8 mouse cellular contexts compared by ENCODE assay signal in the genomic region with DNA sequence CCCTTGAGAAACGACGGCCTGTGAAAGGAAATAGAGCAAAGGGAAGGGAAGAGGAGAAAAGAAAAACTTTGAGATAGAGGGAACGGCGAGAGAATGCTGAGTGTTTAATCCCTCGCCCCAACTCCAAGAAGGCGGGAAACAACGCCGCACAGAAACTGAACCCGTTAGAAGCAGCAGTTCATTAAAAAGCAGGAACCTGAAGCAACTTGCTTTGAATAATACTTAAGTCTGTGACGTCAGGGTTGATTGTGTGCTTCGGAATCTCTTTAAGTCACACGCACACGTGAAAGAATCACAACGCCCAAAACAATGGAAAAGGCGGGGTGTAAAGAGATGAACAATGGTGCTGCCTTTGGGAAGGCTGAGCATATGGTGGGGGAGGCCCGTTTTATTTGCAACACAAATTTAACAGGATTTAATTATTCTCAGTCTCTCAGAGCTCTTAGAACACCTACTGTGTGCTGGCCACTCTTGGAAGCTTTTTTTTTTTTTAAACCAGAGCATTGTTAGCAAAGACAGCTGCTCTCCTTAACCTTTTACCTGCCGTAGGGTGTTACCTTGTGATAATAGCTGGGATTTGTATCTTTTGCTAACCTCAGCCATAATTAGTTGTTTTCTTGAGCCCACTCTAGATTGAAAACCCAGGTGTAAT. TPM values are rescaled to one million over a fixed set of nuclear protein-coding genes. Genes with fewer than 3 reads are reported as not detected.
DNase-seq lines count a peak whose midpoint lies in the region; ATAC-seq and TF ChIP-seq lines count a peak whose summit lies in the region.

A gene (minus strand): TSS at position 213 of the 652 bp plus-strand sequence.

- TF ChIP-seq CTCF in forebrain, postnatal 0 days (IDR thresholded peaks at IDR 0.05; ENCODE audit: low read depth), result no peak
- TF ChIP-seq CTCF in liver, embryonic 14.5 days (IDR thresholded peaks at IDR 0.05; ENCODE audit: low read depth), result no peak

- H3K9ac ChIP-seq in forebrain, postnatal 0 days, result peak within 1 kb of the TSS; percentile 73
- peak within 1 kb of the TSS; percentile 84 for H3K9ac ChIP-seq in hindbrain, embryonic 15.5 days
- peak within 1 kb of the TSS; percentile 62 for H3K9ac ChIP-seq in liver, embryonic 14.5 days (replicated peaks)
- peak within 1 kb of the TSS; percentile 77 for H3K9ac ChIP-seq in neural tube, embryonic 15.5 days (replicated peaks)

- H3K4me1 ChIP-seq in forebrain, postnatal 0 days (ENCODE audit: insufficient read depth), result peaks cover 9% of the 10 kb centered on the region; the same call in 1 of the 2 replicates
- peaks cover 28% of the 10 kb centered on the region for H3K4me1 ChIP-seq in hindbrain, embryonic 15.5 days (replicated peaks)
- H3K4me1 ChIP-seq in liver, embryonic 14.5 days (replicated peaks; ENCODE audit: control insufficient read depth in 2 of 2, insufficient read depth in 2 of 2, low read length in 1 of 2), result peaks cover 0 to 18% of the 10 kb centered on the region in 2 experiments; a peak in 2 of 4 replicates
- H3K4me1 ChIP-seq in neural tube, embryonic 15.5 days, result peaks cover 26% of the 10 kb centered on the region

- H3K36me3 ChIP-seq in forebrain, postnatal 0 days (ENCODE audit: insufficient read depth), result peaks cover 3% of the 10 kb centered on the region; the same call in 1 of the 2 replicates
- H3K36me3 ChIP-seq in hindbrain, embryonic 15.5 days, result no peaks in the 10 kb centered on the region
- no peaks in the 10 kb centered on the region for H3K36me3 ChIP-seq in liver, embryonic 14.5 days (replicated peaks; ENCODE audit: control insufficient read depth, insufficient read depth, low read depth)
- peaks cover 8% of the 10 kb centered on the region for H3K36me3 ChIP-seq in neural tube, embryonic 15.5 days

- no peak for TF ChIP-seq EP300 in liver, embryonic 14.5 days (IDR thresholded peaks at IDR 0.05; ENCODE audit: low read depth)

- ATAC-seq in forebrain, postnatal 0 days, result peak; percentile 72
- peak; percentile 66 for ATAC-seq in hindbrain, embryonic 15.5 days (ENCODE audit: low FRiP score, low read depth)
- no peak for ATAC-seq in liver, embryonic 14.5 days (ENCODE audit: insufficient read depth)
- ATAC-seq in neural tube, embryonic 15.5 days (ENCODE audit: low FRiP score), result peak; percentile 60

- no peaks in the 10 kb centered on the region for H3K9me3 ChIP-seq in forebrain, postnatal 0 days (ENCODE audit: low read length)
- H3K9me3 ChIP-seq in hindbrain, embryonic 15.5 days, result no peaks in the 10 kb centered on the region
- H3K9me3 ChIP-seq in liver, embryonic 14.5 days (ENCODE audit: control insufficient read depth, low read length), result no peaks in the 10 kb centered on the region
- no peaks in the 10 kb centered on the region for H3K9me3 ChIP-seq in neural tube, embryonic 15.5 days (replicated peaks)

- peak within 1 kb of the TSS; percentile 66 for H3K4me2 ChIP-seq in forebrain, postnatal 0 days (ENCODE audit: low read depth)
- peak within 1 kb of the TSS; percentile 68 for H3K4me2 ChIP-seq in hindbrain, embryonic 15.5 days
- H3K4me2 ChIP-seq in liver, embryonic 14.5 days (ENCODE audit: low read depth), result peak within 1 kb of the TSS; percentile 96
- H3K4me2 ChIP-seq in neural tube, embryonic 15.5 days, result peak within 1 kb of the TSS; percentile 72

- 1% methylated on average over 17 of the region's 17 CpGs for WGBS in forebrain, postnatal 0 days
- under 1% methylated on average over 17 of the region's 17 CpGs for WGBS in hindbrain, embryonic 15.5 days
- whole genome bisulfite sequencing in liver, embryonic 14.5 days (ENCODE audit: insufficient replicate concordance), result 3% methylated on average over 17 of the region's 17 CpGs
- WGBS in neural tube, embryonic 15.5 days, result under 1% methylated on average over 17 of the region's 17 CpGs

- peak within 1 kb of the TSS; percentile 82 for H3K4me3 ChIP-seq in forebrain, postnatal 0 days (ENCODE audit: low read depth, low read length)
- peak within 1 kb of the TSS; percentile 93 for H3K4me3 ChIP-seq in hindbrain, embryonic 15.5 days
- peak within 1 kb of the TSS; percentile 74 to 80 for H3K4me3 ChIP-seq in liver, embryonic 14.5 days (ENCODE audit: insufficient read depth in 1 of 2, low read depth in 2 of 2, low read length in 2 of 2)
- H3K4me3 ChIP-seq in neural tube, embryonic 15.5 days (replicated peaks), result peak within 1 kb of the TSS; percentile 75

- no peaks in the 10 kb centered on the region for H3K27me3 ChIP-seq in forebrain, postnatal 0 days (ENCODE audit: insufficient read depth, low read length)
- H3K27me3 ChIP-seq in hindbrain, embryonic 15.5 days, result no peaks in the 10 kb centered on the region
- no peaks in the 10 kb centered on the region; the same call in 1 of the 2 replicates for H3K27me3 ChIP-seq in liver, embryonic 14.5 days (ENCODE audit: control insufficient read depth, insufficient read depth, low read length)
- no peaks in the 10 kb centered on the region for H3K27me3 ChIP-seq in neural tube, embryonic 15.5 days (replicated peaks)

- DNase-seq in ovary, postnatal 14 days (ENCODE audit: low spot score), result peak; percentile 7
- no peak for DNase-seq in ovary, postnatal 10 days (ENCODE audit: low spot score)
- DNase-seq in adrenal gland, postnatal 14 days, result peak; percentile 27
- DNase-seq in forebrain, postnatal 0 days, result peak; percentile 81
- DNase-seq in liver, embryonic 14.5 days (ENCODE audit: low read depth in 3 of 3, low spot score in 3 of 3), result peak in 1 of 3 experiments; percentile 17
- no peak for DNase-seq in spleen, postnatal 4 days (ENCODE audit: low spot score in 2 of 2)

- peak within 1 kb of the TSS; percentile 97 for H3K27ac ChIP-seq in forebrain, postnatal 0 days (ENCODE audit: low read depth, low read length)
- peak within 1 kb of the TSS; percentile 95 for H3K27ac ChIP-seq in hindbrain, embryonic 15.5 days (replicated peaks)
- no peak within 1 kb of the TSS for H3K27ac ChIP-seq in liver, embryonic 14.5 days
- H3K27ac ChIP-seq in neural tube, embryonic 15.5 days (replicated peaks), result peak within 1 kb of the TSS; percentile 97

RNA-seq across cellular contexts. Expression of the gene that starts here (rescaled TPM):
- 16.7 and 24.9 TPM in 2 replicates for total RNA-seq in adrenal gland, postnatal 14 days (2021)
- total RNA-seq in forebrain, postnatal 0 days (2014; rRNA removed), result 53.6 and 75.7 TPM in 2 replicates
- 21.9 and 24.6 TPM in 2 replicates for polyA plus RNA-seq in forebrain, postnatal 0 days (2015; fragmentation: Nextera tagmentation; extraction: Ambion mirVana)
- 26.4 and 30.6 TPM in 2 replicates for polyA plus RNA-seq in hindbrain, embryonic 15.5 days (2015; fragmentation: Nextera tagmentation; extraction: Ambion mirVana)
- 2.2 and 2.3 TPM in 2 replicates for polyA plus RNA-seq in liver, embryonic 14.5 days (2012; rRNA removed)
- 1.8 and 1.9 TPM in 2 replicates for polyA plus RNA-seq in liver, embryonic 14.5 days (2014; fragmentation: Nextera tagmentation; extraction: Ambion mirVana)
- polyA plus RNA-seq in neural tube, embryonic 15.5 days (2015; fragmentation: Nextera tagmentation; extraction: Ambion mirVana), result 23.4 and 25.3 TPM in 2 replicates

Comparison
In these comparisons a context has a peak if more than half of its experiments do, and no peak if none do; other contexts are left out.
1. DNase-seq: peak in ovary, postnatal 14 days (single experiment), adrenal gland, postnatal 14 days (single experiment) and forebrain, postnatal 0 days (single experiment); none in ovary, postnatal 10 days (single experiment) and spleen, postnatal 4 days (0 of 2).
2. Peak in every context shown above with its lines, with median percentiles within 50 percentile points of each other: H3K4me2 ChIP-seq, H3K4me3 ChIP-seq and H3K9ac ChIP-seq.